Mouse (Mus musculus): ENCODE measurements around the gene Greb1. TPM values are rescaled to one million over a fixed set of nuclear protein-coding genes. Genes with fewer than 3 reads are reported as not detected.

Gene Greb1
- 2.8 and 3.2 TPM in 2 replicates for polyA plus RNA-seq (2012; rRNA removed)

DNA sequence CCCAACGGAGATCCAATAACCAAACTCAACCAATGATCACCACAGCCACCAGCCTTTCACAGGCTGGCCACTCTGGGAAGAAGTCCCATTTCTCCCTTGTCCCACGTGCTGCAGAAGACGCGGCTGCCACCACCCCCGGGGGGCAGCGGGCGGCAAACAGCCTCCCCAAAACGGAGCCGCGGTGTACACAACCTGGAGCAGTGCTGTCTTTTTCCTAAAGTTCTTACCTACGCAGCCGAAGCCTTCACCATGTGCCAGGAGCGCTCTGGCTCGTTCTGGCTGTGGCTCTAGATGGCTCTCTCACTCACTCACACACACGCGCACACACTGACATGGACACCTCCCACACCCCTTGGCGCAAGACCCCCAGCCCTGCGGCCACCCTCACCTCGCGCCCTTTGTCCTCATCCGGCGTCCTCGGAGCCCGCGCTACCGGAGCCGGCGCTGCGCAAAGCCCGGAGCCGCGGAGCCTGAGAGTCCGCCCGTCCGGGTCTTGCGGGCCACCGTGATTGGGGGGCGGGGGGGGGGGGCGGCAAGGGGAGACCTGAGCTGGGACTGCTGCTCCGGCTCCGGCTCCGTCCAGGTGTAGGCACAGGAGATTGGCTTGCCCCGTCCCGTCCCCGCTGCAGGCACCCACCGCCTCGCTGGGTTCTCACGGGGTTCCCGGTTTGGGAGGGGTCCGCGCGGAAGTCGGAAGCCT lies at the start of gene Greb1:
Gene Greb1 (minus strand): TSS at position 628 of the 700 bp plus-strand sequence.
- DNase-seq (ENCODE audit: extremely low spot score in 1 of 2, low spot score in 1 of 2), result no peak

DNA sequence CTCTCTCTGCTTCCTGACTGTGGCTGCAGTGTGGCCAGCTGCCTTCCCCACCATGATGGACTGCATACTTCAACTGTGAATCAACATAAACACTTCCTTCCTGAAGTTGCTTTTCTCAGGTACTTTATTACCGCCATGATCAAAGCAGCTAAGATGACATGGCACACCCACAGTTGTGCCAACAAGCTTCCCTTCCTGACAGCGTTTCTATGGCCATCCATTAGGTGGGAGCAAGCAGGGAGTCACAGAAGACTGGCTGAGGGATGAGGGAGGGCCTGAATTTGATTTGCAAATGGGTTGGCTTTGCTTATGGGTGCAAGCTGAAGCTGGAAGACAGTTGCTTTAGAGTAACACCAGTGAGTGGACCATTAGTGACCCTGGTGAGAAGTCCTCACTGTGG lies 49.1 kb upstream of the Greb1 start:
- DNase-seq (ENCODE audit: extremely low spot score in 1 of 2, low spot score in 1 of 2), result no peak

DNA sequence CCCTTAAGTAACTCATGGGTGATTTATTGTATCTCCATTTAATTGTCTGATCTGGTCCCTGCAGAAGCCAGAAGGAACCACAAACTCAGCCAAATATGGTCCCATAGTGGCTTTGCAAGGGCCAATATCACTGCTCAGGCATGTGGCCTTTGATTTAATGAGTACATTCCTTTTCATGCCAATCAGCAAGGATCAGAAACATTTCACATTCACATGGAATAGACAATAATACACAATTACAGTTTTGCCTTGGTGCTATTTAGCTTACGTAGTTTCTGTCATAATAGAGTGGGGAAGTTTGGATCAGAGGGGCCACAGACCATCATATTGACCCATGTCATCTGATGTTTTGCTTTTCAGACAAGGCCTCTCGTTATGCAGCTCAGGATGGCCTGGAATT lies 47.8 kb upstream of the Greb1 start:
- no peak for DNase-seq (ENCODE audit: extremely low spot score in 1 of 2, low spot score in 1 of 2)

DNA sequence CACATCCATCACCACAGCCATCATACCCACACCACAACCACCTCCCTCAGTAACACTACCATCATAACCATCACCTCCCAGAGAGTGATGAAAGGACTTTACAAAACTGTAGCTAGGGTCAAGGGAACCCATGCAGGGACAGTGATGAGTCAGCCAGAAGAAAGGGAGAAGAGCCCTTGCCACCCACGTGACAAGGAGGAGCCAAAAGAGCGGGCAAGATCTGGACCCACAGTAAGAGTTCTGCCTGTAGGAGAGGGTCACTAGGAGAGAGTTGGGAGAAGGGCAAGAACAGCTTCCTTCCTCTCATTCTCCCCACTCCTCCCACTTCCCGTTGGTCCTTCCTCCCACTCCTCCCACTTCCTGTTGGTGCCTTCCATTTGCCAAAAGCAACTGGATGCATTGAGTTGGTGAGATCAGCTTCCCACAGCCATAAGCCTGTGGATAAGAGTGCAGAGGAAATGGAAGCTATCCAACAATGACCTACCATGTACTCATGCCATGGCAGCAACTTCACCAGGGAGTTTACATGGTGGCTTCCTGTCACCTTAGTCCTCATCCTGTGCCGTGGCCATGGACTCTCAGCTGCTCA lies 46.6 kb upstream of the Greb1 start:
- DNase-seq (ENCODE audit: extremely low spot score in 1 of 2, low spot score in 1 of 2), result no peak

DNA sequence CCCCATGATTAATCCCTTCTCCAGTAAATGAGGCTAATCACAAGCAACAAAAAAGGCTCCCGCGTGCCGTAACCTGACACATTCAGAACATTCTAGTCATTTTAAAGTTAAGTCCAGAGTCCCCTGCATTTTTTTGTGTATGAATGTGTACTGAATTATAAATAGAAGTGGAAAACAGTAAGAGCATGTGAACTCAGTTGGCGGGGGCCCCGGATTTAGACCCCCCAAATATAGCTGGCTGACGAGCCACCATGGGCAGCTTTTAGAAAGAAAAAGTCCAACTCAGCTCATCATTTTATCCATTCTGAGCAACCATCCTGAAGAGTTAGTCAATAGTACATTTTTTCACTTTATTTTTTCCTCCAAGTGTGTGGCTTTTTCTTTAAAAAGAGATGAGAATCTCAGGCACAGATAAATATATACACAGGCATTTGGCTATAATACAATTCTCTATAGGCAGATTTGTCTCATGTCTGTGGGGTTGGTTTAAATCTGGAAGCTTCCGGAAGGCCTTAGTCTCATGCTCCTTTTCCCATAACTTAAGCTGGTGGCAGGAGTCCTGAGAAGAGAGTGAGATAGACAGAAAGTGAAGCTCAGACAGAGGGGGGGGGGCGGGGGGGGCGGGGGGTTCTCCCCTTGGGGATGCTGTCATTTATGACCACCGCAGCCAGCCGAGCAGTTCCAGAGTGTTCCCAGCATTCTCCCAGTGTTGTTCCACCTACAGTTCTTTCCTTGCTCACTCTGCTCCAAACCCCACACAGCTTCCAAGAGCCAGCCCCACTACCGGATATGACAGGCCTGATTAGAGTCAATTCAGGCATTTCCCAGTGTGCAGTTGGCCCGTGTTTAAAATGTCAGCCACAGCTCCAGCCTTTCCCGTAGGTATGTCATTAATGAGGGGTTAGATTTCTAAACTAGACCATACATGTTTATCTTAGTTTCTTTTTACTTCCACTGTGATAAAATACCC lies 44.2 kb upstream of the Greb1 start:
- DNase-seq (ENCODE audit: extremely low spot score in 1 of 2, low spot score in 1 of 2), result peak in 1 of 2 experiments; percentile 57

DNA sequence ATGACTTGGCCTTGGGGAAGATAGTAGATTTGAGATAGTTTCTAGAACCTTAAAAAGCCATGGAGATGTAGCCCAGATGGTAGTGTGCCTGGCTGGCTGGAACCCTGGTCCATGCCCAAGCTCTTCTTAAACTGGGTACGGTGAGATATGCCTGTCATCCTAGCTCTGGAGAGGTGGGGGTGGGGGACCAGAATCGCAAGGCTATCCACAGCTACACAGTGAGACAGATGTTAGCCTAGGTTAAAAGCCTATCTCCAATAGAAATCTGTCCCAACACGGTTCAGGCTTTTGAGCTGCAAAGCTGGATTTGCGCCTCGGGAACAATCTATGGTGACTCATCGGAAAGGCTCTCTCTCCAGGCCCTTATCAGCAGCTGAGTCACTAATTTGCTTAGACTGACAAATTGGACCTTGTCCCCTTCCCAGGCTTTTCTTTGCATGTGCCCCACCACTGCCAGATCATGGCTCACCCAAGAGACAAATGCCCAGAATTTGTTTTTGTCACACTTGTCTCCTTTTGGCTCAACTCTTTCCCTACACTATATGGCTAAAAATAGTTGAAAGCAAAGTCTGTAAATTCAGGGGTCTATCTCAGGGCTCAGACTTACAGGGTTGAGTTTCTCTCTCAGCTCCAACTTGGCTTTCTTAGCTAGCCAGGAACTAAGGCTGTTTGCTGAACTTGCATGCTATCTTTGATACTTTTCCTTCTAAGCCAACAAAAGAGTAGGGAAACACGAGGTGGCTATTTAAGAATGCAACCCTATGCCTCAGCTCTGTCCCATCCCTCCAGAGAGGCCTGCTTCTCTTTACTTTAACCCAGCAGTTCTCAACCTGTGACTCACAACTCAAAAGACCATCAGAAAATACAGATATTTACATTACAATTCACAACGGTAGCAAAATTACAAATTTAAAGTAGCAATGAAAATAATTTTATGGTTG lies 40.4 kb upstream of the Greb1 start:
- no peak for DNase-seq (ENCODE audit: extremely low spot score in 1 of 2, low spot score in 1 of 2)

DNA sequence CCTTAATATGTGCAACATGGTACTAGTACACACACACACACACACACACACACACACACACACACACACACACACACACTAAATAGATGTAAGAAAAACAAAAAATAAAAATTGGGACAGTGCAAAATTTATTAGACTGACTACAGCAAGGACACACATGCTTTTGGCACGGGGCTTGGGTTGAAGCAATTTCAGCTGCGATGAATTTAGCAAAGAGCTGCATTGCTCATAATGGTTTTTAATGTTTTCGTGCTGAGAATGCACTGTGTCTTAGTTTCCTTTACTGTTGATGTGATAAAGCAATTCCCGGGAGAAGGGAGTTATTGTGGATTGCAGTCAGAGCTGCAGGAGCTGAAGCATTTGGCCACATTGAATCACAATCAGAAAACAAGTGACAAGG lies 37.1 kb upstream of the Greb1 start:
- no peak for DNase-seq (ENCODE audit: extremely low spot score in 1 of 2, low spot score in 1 of 2)

DNA sequence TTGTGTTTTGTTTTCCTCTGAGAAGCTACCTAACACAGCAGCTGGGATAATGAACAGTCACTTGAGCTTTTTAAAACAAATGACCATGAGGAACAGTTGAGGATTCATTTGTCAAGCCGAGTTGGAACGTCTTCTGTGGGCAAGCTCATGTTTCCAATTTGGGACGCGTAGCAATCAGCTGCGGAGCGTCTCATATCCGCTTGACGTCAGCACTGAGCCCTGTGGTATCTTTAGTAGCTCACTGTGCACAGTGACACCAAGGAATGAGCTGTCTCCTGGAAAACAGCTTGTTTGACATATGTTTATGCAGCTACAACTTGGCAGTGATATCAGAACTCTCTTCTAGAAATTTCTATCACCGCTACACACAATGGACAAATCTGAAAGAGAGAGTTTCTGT lies 35.5 kb upstream of the Greb1 start:
- peak; percentile 85 to 87 for DNase-seq (ENCODE audit: extremely low spot score in 1 of 2, low spot score in 1 of 2)

DNA sequence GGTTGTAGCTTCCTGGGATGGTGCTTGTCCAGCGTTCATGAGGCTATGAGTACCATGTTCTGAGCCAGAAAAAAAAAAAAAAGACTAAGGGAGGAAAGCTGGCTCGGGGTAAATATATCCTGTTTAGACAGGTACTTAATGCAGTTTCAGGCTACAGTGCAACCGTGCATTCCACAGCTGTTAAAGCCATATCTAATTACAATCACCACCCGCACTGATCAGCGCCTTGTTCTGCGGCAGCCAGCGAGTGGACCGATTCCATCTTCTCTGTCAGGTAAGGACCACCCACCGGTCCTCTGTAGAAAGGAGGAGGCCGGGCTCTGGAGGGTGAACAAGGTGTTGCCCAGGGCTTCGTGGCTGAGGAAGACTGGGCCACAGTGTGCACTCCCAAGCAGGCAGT lies 34.0 kb upstream of the Greb1 start:
- DNase-seq (ENCODE audit: extremely low spot score in 1 of 2, low spot score in 1 of 2), result no peak

DNA sequence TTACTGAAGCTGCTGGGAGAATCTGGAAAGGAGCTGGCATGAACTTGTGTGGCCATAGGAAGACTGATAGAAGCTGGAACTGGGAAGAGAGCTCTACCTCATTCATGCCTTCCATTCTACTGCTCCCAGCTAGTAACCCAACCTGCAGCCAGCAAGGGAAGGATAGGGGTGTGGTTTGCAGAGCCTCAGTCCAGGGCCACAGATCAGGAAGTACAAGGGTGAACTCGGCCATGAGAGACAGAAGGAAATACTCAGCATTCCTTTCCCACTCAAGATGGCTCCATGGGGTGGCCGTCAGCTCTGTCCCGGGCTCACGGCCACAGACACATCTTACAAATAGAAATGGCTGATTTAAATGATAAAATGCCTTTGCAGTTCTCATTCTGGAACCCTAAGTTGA lies 30.4 kb upstream of the Greb1 start:
- no peak for DNase-seq (ENCODE audit: extremely low spot score in 1 of 2, low spot score in 1 of 2)

DNA sequence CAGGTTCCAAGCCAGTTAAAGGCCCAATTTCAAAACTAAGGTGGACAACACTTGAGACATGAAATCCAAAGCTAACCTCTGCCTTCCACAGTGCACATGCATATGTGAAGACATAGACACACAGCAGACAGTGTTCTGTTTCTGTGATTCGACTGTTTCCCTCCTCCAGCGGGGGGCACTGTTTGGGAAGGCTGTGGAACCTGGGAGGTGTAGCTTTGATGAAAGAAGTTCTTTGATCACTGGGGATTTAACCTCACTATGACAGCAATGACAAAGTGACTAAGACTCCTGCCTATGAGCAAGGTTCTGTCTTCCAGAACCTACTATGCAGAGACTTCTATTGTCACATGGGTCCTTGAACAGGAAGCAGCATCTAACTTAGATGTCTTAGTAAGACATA lies 29.1 kb upstream of the Greb1 start:
- no peak for DNase-seq (ENCODE audit: extremely low spot score in 1 of 2, low spot score in 1 of 2)

DNA sequence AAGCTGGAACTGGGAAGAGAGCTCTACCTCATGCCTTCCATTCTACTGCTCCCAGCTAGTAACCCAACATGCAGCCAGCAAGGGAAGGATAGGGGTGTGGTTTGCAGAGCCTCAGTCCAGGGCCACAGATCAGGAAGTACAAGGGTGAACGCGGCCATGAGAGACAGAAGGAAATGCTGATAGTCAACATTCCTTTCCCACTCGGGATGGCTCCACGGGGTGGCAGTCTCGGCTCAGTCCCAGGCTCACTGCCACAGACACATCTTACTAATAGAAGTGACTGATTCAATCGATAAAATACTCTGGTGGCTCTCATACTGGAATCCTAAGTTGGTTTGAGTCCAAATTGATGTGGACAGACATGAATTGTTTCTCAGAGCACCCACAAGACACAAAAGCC lies 27.8 kb upstream of the Greb1 start:
- DNase-seq (ENCODE audit: extremely low spot score in 1 of 2, low spot score in 1 of 2), result no peak

DNA sequence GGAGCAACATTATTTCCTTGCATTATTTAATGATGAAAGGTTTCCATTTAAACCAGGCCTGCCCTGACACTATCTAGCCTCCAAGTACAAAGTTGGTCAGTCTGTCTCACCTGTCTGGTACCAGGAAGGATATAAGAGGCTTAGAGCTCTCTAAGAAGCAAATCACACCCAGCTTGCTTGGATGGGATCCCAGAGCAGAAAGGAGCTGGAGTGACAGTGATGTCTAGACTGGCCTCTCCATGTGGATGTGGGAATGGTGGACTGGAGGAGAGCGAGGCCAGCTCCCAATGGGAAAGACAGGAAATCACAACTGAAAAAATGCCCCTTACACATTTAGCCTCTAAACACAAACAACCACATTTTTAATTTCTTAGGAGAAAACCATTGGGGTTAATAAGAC lies 23.0 kb upstream of the Greb1 start:
- no peak for DNase-seq (ENCODE audit: extremely low spot score in 1 of 2, low spot score in 1 of 2)

DNA sequence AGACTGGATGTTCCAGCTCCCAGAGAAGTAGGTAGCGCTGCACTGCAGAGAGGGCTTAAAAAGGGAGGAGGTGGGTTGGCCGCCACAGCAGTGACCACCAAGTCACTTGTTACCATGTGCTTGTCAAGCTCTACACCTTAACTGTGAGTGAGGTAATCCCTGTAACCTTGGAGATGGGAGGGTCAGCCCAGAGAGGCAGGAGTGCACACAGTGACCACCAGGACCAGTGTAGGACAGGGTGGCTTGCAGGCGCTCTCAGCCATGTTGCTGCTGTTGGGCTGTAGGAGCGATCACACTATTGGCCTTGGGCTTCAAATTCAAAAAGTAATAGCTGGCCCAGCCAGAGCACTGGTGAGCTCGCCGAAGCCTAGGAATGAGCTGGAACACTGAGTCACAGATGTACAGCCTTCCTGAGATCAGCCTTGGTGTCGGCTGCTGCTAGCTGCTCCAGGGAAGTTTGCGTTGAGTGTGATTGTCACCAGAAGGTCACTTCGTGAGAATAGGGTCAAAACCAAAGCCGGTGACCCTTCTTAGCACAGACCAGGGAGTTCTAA lies 21.6 kb upstream of the Greb1 start:
- DNase-seq (ENCODE audit: extremely low spot score in 1 of 2, low spot score in 1 of 2), result no peak

DNA sequence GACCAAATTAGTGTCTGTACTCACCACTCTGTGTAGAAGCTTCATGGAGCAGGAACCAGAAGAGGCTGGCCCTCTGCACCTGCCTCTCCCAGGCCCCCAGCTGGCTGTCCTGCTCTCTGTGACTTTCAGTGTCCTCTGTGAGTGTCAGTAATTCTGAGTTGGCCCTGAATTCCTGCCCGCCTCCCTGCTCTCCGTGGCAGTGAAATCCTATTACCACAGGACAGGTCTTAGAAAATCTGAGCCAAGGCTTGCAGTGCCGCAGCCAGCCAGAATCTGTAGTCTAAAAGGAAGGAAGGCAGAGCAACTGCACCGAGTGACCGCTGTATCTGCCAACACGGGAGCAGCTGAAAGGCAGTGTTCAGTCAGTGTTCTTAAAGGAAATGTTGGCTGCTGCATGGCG lies 20.1 kb upstream of the Greb1 start:
- DNase-seq (ENCODE audit: extremely low spot score in 1 of 2, low spot score in 1 of 2), result peak in 1 of 2 experiments; percentile 19

DNA sequence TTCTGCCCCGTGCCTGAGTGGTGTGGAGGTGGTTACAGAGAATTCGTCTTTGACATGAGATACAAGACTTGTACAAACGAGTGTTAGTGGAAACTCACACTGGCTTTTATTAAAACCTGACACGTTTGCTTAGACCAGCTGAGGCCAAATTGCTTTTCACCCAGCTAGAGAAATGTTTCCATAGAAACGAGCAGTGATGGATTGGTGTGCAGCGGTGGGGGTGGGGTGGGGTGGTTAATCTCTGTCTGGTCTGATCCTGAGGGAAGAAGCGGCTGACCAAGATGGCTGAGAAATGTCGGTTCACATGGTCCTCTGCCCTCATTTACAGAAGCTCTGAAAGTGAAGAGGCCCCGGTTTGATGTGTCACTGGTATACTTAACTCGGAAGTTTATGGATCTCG lies 17.8 kb upstream of the Greb1 start:
- no peak for DNase-seq (ENCODE audit: extremely low spot score in 1 of 2, low spot score in 1 of 2)

DNA sequence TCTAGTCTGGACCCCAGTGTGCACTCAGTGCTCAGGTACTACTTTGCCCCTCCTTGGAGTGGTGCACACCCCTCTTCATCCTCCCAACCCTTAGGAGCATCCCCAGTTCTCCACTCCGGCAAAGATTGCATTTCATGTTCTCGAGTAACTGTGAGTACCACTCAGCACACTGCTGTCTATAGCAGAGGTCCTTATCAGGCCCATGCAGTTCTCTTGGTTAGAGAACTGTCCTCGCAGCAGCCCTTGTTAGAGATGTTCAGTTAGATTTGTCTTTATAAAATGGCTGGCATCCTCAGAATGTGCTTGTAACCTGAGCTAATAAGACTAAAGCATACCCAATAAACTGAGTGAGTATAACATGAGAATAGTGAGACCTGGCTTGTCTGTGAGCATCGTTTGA lies 16.5 kb upstream of the Greb1 start:
- DNase-seq (ENCODE audit: extremely low spot score in 1 of 2, low spot score in 1 of 2), result no peak

DNA sequence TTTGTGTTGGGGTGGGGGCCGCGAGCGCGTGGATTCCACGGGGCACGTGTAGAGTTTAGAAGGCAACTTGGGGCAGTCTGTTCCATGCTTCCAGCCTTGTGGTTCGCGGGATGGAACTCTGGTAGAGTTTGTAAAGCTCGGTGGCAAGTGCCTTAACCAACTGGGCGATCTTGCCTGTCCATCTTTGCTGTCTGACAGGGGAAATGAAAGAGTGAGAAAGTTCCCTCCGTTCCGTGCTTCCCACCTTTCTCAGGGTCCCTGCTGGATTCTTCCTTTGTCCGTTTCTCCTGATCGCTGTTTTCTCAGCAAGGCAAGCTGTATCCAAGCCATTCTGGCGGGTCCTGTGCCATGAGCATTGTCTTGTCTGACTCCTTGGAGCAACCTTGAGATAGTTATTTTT lies 10.8 kb upstream of the Greb1 start:
- no peak for DNase-seq (ENCODE audit: extremely low spot score in 1 of 2, low spot score in 1 of 2)

DNA sequence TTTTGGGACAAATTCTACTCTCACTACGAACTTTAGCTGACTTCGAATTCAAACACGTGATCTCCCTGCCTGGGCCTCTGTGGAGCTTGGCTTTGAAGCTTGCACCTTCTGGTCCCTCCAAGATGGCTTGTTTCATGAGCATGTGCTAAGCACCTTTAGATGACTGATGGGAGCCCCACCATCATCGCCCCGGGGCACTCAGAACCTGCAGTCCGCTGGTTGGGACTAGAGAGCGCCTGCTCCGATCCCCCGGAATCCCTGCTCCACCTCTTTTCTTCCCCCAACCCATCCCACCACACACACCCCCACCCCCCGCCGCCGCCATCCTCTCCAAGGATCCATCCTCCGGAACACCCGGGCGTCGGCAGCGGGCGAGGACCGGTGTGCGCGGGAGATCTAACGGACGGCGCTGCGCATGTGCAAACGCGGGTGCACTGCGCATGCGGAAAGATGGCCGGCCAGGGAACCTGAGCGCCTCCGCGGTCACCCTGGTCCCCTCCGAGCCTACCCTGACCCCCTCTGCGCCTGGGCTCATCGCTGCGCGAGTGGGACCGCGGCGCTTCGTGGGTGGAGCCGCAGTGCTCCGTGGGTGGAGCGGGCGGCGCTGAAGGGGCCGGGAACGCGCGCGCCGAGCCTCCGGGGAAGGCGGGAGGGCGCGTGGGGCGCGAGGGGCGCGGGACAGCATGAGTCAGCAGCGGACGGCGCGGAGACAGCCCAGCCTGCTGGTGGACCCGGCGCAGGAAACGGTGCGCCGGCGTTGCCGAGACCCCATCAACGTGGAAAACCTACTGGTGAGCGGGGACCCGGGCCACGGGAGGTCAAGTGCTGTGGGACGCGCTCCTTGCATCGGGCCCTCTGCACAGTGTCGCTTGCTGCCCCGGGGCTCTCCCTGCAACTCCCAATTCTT lies 10.1 kb upstream of the Greb1 start, which contains the start of gene E2f6:
Gene E2f6 (plus strand): TSS at position 439 of the 907 bp plus-strand sequence.
- peak in 1 of 2 experiments; percentile 83 for DNase-seq (ENCODE audit: extremely low spot score in 1 of 2, low spot score in 1 of 2)
